Mouse (Mus musculus) cerebellum, adult 8-10 months (tissue): ENCODE results near the gene Zfp385c.
"Not testable (repeated sequence)": the region's sequence is repeated elsewhere in the genome, so short reads cannot be mapped to it uniquely, and the experiment has no call there.

Source experiments
- DNase-seq: peaks from one replicate; pipeline ENCODE4 v3.0.0; 2022

Gene Zfp385c

DNA sequence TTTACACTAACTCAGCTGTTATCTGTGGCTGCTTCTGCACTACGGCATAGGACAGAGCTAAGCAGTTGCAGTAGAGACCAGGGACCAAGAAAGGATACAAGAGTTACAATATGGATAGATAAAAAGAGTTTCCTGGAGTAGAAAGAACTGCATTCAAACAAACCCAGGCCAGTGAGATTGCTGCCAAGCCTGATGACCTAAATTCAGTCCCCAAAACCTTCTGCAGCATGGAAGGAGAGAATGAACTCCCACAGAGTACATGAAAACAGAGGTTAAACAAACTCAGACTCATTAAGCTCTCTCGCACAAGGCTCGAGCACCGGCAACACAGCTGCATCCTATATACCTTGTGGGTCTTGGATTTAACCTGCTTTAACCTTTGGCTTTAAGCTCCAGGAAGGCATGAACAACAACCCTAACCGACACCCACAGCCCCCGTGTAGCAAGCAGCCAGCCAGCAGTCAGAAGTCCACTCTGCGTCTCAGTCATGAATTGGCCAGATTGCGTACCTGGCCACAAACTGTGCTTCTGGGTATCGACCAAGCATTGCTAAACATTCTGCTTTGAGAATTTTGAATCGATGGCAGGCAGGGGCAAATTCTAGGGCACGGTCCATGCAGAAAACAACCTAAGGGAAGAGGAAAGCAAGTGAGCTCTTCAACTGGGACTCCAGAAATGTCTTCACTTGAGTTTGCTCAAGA, 99.8 kb downstream of the Zfp385c start:
- DNase-seq, result no peak

GRCm38 (mm10) chr11:100588462-100588861, 103.8 kb downstream of the Zfp385c start:
- no peak for DNase-seq

DNA sequence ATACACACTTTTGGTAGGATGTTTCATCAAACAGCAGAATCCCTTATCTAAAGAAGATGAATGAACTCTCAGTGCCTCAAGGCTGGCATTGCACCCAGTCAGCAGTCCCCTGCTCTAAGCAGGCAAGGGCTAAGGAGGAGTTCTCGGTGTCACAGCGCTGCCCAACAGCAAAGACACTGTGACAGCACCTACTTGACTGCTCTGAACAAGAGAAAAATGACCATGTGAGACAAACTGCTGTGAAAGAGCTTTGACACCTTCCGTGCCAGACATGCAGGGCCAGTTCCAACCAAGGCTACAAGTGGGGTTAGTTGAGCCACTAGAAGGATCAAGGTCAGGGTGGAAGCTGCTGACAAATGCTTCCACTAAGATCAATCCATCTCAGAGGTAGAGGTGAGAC, 107.1 kb downstream of the Zfp385c start:
- DNase-seq, result no peak

- DNase-seq, result no peak
These were observed 107.7 kb downstream of the Zfp385c start for GRCm38 (mm10) chr11:100584561-100584961.

DNA sequence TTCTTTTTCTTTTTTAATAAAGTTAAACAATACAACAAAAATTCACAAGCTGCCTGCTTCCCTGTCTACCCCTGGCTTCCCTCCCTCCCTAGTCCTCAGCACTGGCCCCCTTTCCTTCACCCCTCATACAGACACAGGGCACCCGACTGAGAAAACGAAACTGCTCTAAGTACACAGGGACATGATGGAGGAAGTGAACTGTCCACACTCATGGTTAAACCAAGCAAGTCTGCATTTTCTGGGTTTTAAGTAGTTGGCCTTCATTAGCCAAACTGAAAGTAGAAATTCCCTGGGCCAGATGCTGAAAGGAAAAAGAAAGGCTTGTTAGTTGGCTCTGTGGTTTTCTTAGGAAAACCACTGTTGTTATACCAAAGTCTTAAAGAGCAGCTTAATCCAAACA, 109.4 kb downstream of the Zfp385c start:
- no peak for DNase-seq

DNA sequence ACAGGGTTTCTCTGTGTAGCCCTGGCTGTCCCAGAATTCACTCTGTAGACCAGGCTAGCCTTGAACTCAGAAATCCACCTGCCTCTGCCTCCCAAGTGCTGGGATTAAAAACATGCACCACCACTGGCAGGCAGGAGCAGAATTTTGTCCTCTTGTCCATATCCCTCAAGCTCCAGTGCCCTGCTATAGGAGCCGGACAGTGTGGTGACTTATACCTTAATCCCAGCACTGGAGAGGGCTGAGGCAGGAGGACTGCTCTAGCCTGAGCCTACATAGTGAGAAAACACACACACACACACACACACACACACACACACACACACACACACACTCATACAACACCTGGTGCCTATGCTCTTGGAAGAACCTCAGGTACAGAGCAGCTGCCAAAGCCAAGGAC, 109.8 kb downstream of the Zfp385c start:
- not testable (repeated sequence) for DNase-seq

DNA sequence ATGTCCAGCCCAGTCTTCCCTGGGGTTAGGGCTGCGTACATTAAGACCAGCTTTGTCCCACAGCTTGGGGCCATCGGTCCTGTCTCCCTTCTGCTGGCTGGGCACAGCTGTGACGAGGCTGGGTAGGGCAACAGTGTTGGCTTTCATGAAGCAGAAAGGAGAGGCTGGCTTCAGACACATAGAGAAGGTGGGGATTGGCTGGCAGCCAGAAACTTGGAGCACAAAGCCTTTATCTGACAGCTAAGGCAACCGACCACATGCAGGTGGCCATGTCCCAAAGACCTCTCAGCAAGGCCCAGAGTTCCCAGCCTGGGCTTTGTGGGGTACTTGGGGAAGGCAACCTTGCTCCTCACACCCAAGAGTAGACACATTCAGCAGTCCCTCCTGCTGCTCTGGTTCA, 110.5 kb downstream of the Zfp385c start:
- no peak for DNase-seq

DNA sequence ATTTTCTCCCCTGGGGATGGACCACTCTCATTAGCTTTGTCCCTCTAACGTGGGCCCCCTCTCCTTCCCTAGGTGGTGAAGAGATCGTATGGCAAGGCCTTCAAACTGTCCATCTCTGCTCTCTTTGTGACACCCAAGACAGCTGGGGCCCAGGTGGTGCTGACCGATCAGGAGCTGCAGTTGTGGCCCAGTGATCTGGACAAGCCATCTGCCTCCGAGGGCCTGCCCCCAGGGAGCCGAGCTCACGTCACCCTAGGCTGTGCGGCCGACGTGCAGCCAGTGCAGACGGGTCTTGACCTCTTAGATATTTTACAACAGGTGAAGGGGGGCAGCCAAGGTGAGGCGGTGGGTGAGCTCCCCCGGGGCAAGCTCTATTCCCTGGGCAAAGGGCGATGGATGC, 112.0 kb downstream of the Zfp385c start:
- DNase-seq, result no peak

- no peak for DNase-seq
These were observed 113.0 kb downstream of the Zfp385c start for GRCm38 (mm10) chr11:100579116-100579799.

GRCm38 (mm10) chr11:100577852-100578599, 114.2 kb downstream of the Zfp385c start:
- no peak for DNase-seq
